Mouse (Mus musculus) adrenal gland, postnatal 25 days (tissue): ENCODE data around the gene Nsmce1. TPM values are rescaled to one million over a fixed set of nuclear protein-coding genes. Genes with fewer than 3 reads are reported as not detected.
A peak's percentile ranks its signal among the peaks of the same experiment; 100 is the strongest.
"Not testable (repeated sequence)": the region's sequence is repeated elsewhere in the genome, so short reads cannot be mapped to it uniquely, and the experiment has no call there.

Experiments used
- DNase-seq: peaks from one replicate; pipeline ENCODE4 v3.0.0; 2021; ENCODE audit warnings: mixed read lengths
- total RNA-seq: library from RNA; stranded (reverse); gene quantifications from 2 replicates; pipeline ENCODE4 v1.2.3, GENCODE M21; 2021

Gene Nsmce1
- total RNA-seq, 1 experiment from 2014 or later, result 58.5 TPM

DNA sequence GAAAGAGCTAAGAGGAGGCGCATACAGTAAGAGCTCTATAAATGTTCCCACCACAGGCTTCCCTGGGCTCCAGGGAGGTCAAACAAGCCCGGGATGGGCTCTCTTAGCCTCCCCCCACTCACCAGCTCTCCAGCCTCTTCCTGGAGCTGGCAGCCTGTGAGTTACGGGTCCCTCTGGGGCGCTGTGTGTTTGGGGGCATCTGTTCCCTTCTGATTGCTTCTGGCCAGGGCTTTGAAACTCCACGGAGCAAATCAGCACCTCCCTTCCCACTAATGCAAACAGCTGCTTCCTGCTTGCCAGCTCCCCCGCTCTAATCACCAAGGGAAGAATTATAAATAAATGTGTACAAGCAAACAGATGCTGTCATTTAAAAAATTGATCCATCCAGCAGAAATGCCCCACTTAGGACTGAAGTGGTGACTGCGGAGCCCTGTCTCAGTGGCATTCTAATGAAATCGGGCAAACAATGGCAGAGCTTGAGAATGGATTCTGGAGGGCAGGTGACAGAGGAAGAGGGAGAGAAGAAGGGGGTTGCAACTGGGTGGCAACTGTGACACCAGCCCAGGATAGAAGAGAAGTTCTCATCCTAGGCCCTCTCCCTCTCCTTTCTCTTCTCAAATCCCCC is 56.6 kb downstream of the Nsmce1 start:
- DNase-seq, result no peak

DNA sequence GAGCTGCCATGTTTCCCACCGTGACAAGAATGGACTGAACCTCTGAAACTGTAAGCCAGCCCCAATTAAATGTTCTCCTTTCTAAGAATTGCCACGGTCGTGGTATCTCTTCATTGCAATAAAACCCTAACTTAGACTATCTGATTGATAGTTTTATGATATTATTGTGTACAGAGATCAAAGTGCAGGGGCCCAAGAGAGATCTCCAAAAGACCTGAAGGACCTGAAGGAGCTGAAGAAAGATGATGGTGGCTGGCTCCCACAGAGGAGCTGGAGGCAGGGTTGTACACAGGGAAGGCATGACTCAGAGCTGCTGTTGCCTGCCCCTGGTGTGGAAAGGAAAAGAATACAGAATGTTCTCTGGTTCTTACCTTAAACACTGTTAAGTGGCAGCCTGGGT is 57.5 kb downstream of the Nsmce1 start:
- no peak for DNase-seq

- no peak for DNase-seq
Observed at GRCm38 (mm10) chr7:125430170-125430842, 61.1 kb downstream of the Nsmce1 start.

GRCm38 (mm10) chr7:125428816-125429500 is 62.4 kb downstream of the Nsmce1 start:
- DNase-seq, result not testable (repeated sequence)

DNA sequence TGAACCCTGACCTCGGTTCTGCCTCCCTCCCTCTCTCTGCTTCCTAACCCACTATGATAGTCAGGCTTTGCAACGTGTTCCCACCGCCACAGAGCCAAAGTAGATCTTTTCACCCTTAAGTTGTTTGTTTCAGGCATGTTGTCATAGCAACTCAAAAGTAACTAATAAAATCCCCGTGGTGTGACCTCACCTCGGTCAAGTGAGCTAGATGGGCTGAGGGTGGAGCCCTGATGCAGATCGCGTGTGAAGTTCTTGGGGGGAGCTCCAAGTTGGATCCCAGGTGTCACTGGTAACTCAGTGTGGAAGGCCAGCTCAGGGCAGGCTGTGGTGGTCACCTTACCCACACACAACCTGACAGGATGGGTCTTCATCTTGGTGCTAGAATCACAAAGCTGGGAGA is 63.0 kb downstream of the Nsmce1 start:
- DNase-seq, result no peak

GRCm38 (mm10) chr7:125427492-125428090 is 63.8 kb downstream of the Nsmce1 start:
- peak; percentile 74 for DNase-seq

GRCm38 (mm10) chr7:125423056-125423455 is 68.3 kb downstream of the Nsmce1 start:
- DNase-seq, result no peak

- DNase-seq, result no peak
Observed at GRCm38 (mm10) chr7:125421911-125422310, 69.5 kb downstream of the Nsmce1 start.

DNA sequence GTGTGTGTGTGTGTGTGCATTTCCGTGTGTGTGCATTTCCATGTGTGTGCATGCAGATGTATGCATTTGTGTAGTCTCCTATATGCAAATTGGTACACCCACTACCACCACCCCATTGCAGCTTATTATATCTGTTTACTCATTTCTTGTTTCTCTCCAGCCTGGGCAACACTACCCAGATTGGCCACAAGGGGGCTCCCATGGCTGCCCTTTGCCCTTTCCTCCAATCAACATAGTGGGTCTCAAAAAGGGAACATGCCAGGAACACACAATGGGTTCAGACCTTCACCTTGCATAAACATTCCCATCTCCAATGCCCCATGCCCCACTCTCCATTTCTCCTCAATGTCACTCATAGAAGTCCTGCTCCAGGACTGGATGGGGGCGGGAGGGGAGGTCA is 71.2 kb downstream of the Nsmce1 start:
- peak; percentile 63 for DNase-seq

GRCm38 (mm10) chr7:125418413-125418812 is 73.0 kb downstream of the Nsmce1 start:
- peak; percentile 10 for DNase-seq

Other genes with a start within 250 kb of the Nsmce1 start
- gene Kdm8, start 46.9 kb downstream of the Nsmce1 start, total RNA-seq, result 4.9 and 6.3 TPM in 2 replicates
- gene Il4ra, start 60.5 kb upstream of the Nsmce1 start, total RNA-seq, result 100 and 101 TPM in 2 replicates
- gene Il21r, start 111.8 kb upstream of the Nsmce1 start, total RNA-seq, result 0.43 TPM in 1 of 2 replicates, not detected in the other
- 80.2 and 89.2 TPM in 2 replicates for gene Gtf3c1, start 216.2 kb upstream of the Nsmce1 start, total RNA-seq
- 27.3 and 37.0 TPM in 2 replicates for gene D430042O09Rik, start 216.3 kb upstream of the Nsmce1 start, total RNA-seq